Mouse (Mus musculus) cerebellum, adult 11 months (tissue): ENCODE results near the gene Tor2a.
A peak's percentile ranks its signal among the peaks of the same experiment; 100 is the strongest.

Experiments
- DNase-seq: peaks from one replicate; pipeline ENCODE4 v3.0.0; 2022

Tor2a gene

GRCm38 (mm10) chr2:32730854-32731253 lies 26.2 kb upstream of the Tor2a start:
- no peak for DNase-seq

GRCm38 (mm10) chr2:32731911-32732310 lies 25.1 kb upstream of the Tor2a start:
- DNase-seq, result no peak

GRCm38 (mm10) chr2:32732695-32733094 lies 24.3 kb upstream of the Tor2a start:
- DNase-seq, result no peak

- DNase-seq, result no peak
Observed at GRCm38 (mm10) chr2:32734480-32734879, 22.6 kb upstream of the Tor2a start.

- no peak for DNase-seq
Observed at GRCm38 (mm10) chr2:32734933-32735332, 22.1 kb upstream of the Tor2a start.

GRCm38 (mm10) chr2:32736306-32736829 lies 20.7 kb upstream of the Tor2a start:
- DNase-seq, result no peak

- no peak for DNase-seq
Observed at GRCm38 (mm10) chr2:32737008-32737407, 20.0 kb upstream of the Tor2a start.

- no peak for DNase-seq
Observed at GRCm38 (mm10) chr2:32739311-32739710, 17.7 kb upstream of the Tor2a start.

- no peak for DNase-seq
Observed at GRCm38 (mm10) chr2:32740916-32741272, 16.1 kb upstream of the Tor2a start, which contains the start of gene 6330409D20Rik. TSS of gene 6330409D20Rik (minus strand) at chr2:32741016.

- DNase-seq, result peak; percentile 72
Observed at GRCm38 (mm10) chr2:32741273-32742172, 15.5 kb upstream of the Tor2a start.

- peak; percentile 89 for DNase-seq
Observed at GRCm38 (mm10) chr2:32742173-32742531, 14.9 kb upstream of the Tor2a start.

GRCm38 (mm10) chr2:32744272-32744982 lies 12.6 kb upstream of the Tor2a start:
- DNase-seq, result no peak

- DNase-seq, result no peak
Observed at GRCm38 (mm10) chr2:32749082-32749481, 8.0 kb upstream of the Tor2a start.

- no peak for DNase-seq
Observed at GRCm38 (mm10) chr2:32750199-32750598, 6.8 kb upstream of the Tor2a start.

GRCm38 (mm10) chr2:32750887-32751664 lies 6.0 kb upstream of the Tor2a start:
- no peak for DNase-seq

GRCm38 (mm10) chr2:32751665-32752033 lies 5.4 kb upstream of the Tor2a start:
- no peak for DNase-seq

- DNase-seq, result no peak
Observed at GRCm38 (mm10) chr2:32752181-32752580, 4.9 kb upstream of the Tor2a start.

- DNase-seq, result no peak
Observed at GRCm38 (mm10) chr2:32756674-32757055, 369 bp upstream of the Tor2a start.

- DNase-seq, result no peak
Observed at GRCm38 (mm10) chr2:32758503-32758902, 1.5 kb downstream of the Tor2a start.

GRCm38 (mm10) chr2:32759001-32759400 lies 2.0 kb downstream of the Tor2a start:
- DNase-seq, result no peak

- no peak for DNase-seq
Observed at GRCm38 (mm10) chr2:32761361-32761760, 4.3 kb downstream of the Tor2a start.

- no peak for DNase-seq
Observed at GRCm38 (mm10) chr2:32761859-32762258, 4.8 kb downstream of the Tor2a start.

- no peak for DNase-seq
Observed at GRCm38 (mm10) chr2:32763353-32763752, 6.3 kb downstream of the Tor2a start.
